Mouse (Mus musculus): ENCODE results near the gene Slc22a14. TPM values are rescaled to one million over a fixed set of nuclear protein-coding genes. Genes with fewer than 3 reads are reported as not detected.
A peak's percentile ranks its signal among the peaks of the same experiment; 100 is the strongest.

Slc22a14 gene
- polyA plus RNA-seq, 1 experiment, result not detected

- peaks cover 17% of the 10 kb centered on the region for H3K4me1 ChIP-seq (ENCODE audit: control insufficient read depth, insufficient read depth, low read length)
- no peak for TF ChIP-seq POLR2A (IDR thresholded peaks at IDR 0.05; ENCODE audit: borderline replicate concordance, low read depth, low read length)
- no peak for TF ChIP-seq CTCF (IDR thresholded peaks at IDR 0.05; ENCODE audit: low read depth, low read length)
- no peak overlapping the region for H3K4me3 ChIP-seq (ENCODE audit: insufficient read depth, low read length)
- no peak overlapping the region for H3K27ac ChIP-seq (ENCODE audit: insufficient read depth, low read depth, low read length)
These were observed 3.9 kb downstream of the Slc22a14 start for GRCm38 (mm10) chr9:119361416-119361815.

- Histone ChIP-seq H3K4me1 (ENCODE audit: control insufficient read depth, insufficient read depth, low read length) (peaks cover 2% of the 10 kb centered on the region; the same call in 1 of the 2 replicates), H3K27ac (ENCODE audit: insufficient read depth, low read depth, low read length) (no peak overlapping the region), H3K4me3 (ENCODE audit: insufficient read depth, low read length) (peak overlapping the region; percentile 94)
- no peak for TF ChIP-seq POLR2A (IDR thresholded peaks at IDR 0.05; ENCODE audit: borderline replicate concordance, low read depth, low read length)
- no peak for TF ChIP-seq CTCF (IDR thresholded peaks at IDR 0.05; ENCODE audit: low read depth, low read length)
These were observed 7.3 kb downstream of the Slc22a14 start for GRCm38 (mm10) chr9:119358058-119358429.

- TF ChIP-seq POLR2A (IDR thresholded peaks at IDR 0.05; ENCODE audit: borderline replicate concordance, low read depth, low read length) (no peak), CTCF (IDR thresholded peaks at IDR 0.05; ENCODE audit: low read depth, low read length) (peak; percentile 46)
- Histone ChIP-seq H3K4me1 (ENCODE audit: control insufficient read depth, insufficient read depth, low read length) (peaks cover 2% of the 10 kb centered on the region; the same call in 1 of the 2 replicates), H3K27ac (ENCODE audit: insufficient read depth, low read depth, low read length) (no peak within 1 kb of the TSS), H3K4me3 (ENCODE audit: insufficient read depth, low read length) (peak within 1 kb of the TSS; percentile 94)
These were observed 7.9 kb downstream of the Slc22a14 start, which contains the start of gene Xylb for GRCm38 (mm10) chr9:119357331-119358057. Gene Xylb, plus strand, starts transcription at chr9:119357381.

- Histone ChIP-seq H3K4me3 (ENCODE audit: insufficient read depth, low read length) (no peak overlapping the region), H3K4me1 (ENCODE audit: control insufficient read depth, insufficient read depth, low read length) (peaks cover 2% of the 10 kb centered on the region; the same call in 1 of the 2 replicates), H3K27ac (ENCODE audit: insufficient read depth, low read depth, low read length) (no peak overlapping the region)
- TF ChIP-seq POLR2A (IDR thresholded peaks at IDR 0.05; ENCODE audit: borderline replicate concordance, low read depth, low read length) (no peak), CTCF (IDR thresholded peaks at IDR 0.05; ENCODE audit: low read depth, low read length) (no peak)
These were observed 9.4 kb downstream of the Slc22a14 start for GRCm38 (mm10) chr9:119355943-119356342.

- TF ChIP-seq POLR2A (IDR thresholded peaks at IDR 0.05; ENCODE audit: borderline replicate concordance, low read depth, low read length) (no peak), CTCF (IDR thresholded peaks at IDR 0.05; ENCODE audit: low read depth, low read length) (no peak)
- Histone ChIP-seq H3K27ac (ENCODE audit: insufficient read depth, low read depth, low read length) (no peak overlapping the region), H3K4me3 (ENCODE audit: insufficient read depth, low read length) (no peak overlapping the region), H3K4me1 (ENCODE audit: control insufficient read depth, insufficient read depth, low read length) (peaks cover 2% of the 10 kb centered on the region; the same call in 1 of the 2 replicates)
These were observed 11.4 kb downstream of the Slc22a14 start for GRCm38 (mm10) chr9:119353926-119354325.

GRCm38 (mm10) chr9:119352060-119352459 is 13.3 kb downstream of the Slc22a14 start:
- TF ChIP-seq CTCF (IDR thresholded peaks at IDR 0.05; ENCODE audit: low read depth, low read length), result peak; percentile 65
- TF ChIP-seq POLR2A (IDR thresholded peaks at IDR 0.05; ENCODE audit: borderline replicate concordance, low read depth, low read length), result no peak
- H3K4me1 ChIP-seq (ENCODE audit: control insufficient read depth, insufficient read depth, low read length), result no peaks in the 10 kb centered on the region
- H3K4me3 ChIP-seq (ENCODE audit: insufficient read depth, low read length), result no peak overlapping the region
- H3K27ac ChIP-seq (ENCODE audit: insufficient read depth, low read depth, low read length), result no peak overlapping the region

GRCm38 (mm10) chr9:119350947-119351705 is 14.2 kb downstream of the Slc22a14 start:
- TF ChIP-seq POLR2A (IDR thresholded peaks at IDR 0.05; ENCODE audit: borderline replicate concordance, low read depth, low read length) (no peak), CTCF (IDR thresholded peaks at IDR 0.05; ENCODE audit: low read depth, low read length) (no peak)
- Histone ChIP-seq H3K27ac (ENCODE audit: insufficient read depth, low read depth, low read length) (no peak overlapping the region), H3K4me1 (ENCODE audit: control insufficient read depth, insufficient read depth, low read length) (no peaks in the 10 kb centered on the region), H3K4me3 (ENCODE audit: insufficient read depth, low read length) (no peak overlapping the region)

GRCm38 (mm10) chr9:119350531-119350930 is 14.8 kb downstream of the Slc22a14 start:
- H3K4me1 ChIP-seq (ENCODE audit: control insufficient read depth, insufficient read depth, low read length), result no peaks in the 10 kb centered on the region
- no peak overlapping the region for H3K27ac ChIP-seq (ENCODE audit: insufficient read depth, low read depth, low read length)
- no peak for TF ChIP-seq POLR2A (IDR thresholded peaks at IDR 0.05; ENCODE audit: borderline replicate concordance, low read depth, low read length)
- TF ChIP-seq CTCF (IDR thresholded peaks at IDR 0.05; ENCODE audit: low read depth, low read length), result no peak
- H3K4me3 ChIP-seq (ENCODE audit: insufficient read depth, low read length), result no peak overlapping the region

- peaks cover 18% of the 10 kb centered on the region for H3K4me1 ChIP-seq (ENCODE audit: control insufficient read depth, insufficient read depth, low read length)
- H3K27ac ChIP-seq (ENCODE audit: insufficient read depth, low read depth, low read length), result no peak overlapping the region
- H3K4me3 ChIP-seq (ENCODE audit: insufficient read depth, low read length), result no peak overlapping the region
- no peak for TF ChIP-seq CTCF (IDR thresholded peaks at IDR 0.05; ENCODE audit: low read depth, low read length)
- no peak for TF ChIP-seq POLR2A (IDR thresholded peaks at IDR 0.05; ENCODE audit: borderline replicate concordance, low read depth, low read length)
These were observed 19.0 kb downstream of the Slc22a14 start for GRCm38 (mm10) chr9:119346376-119346775.

- Histone ChIP-seq H3K27ac (ENCODE audit: insufficient read depth, low read depth, low read length) (peak overlapping the region; percentile 89), H3K4me1 (ENCODE audit: control insufficient read depth, insufficient read depth, low read length) (peaks cover 21% of the 10 kb centered on the region), H3K4me3 (ENCODE audit: insufficient read depth, low read length) (peak overlapping the region; percentile 80)
- TF ChIP-seq POLR2A (IDR thresholded peaks at IDR 0.05; ENCODE audit: borderline replicate concordance, low read depth, low read length) (no peak), CTCF (IDR thresholded peaks at IDR 0.05; ENCODE audit: low read depth, low read length) (no peak)
These were observed 22.6 kb downstream of the Slc22a14 start for GRCm38 (mm10) chr9:119342728-119343127.

All from bone marrow macrophage, adult 2 months (primary cell).